Mouse (Mus musculus) skeletal muscle tissue, adult 2 months (tissue): ENCODE measurements around the gene Neurl1b.

Experiments used
- DNase-seq: peaks from one replicate; pipeline ENCODE4 v3.0.0-alpha.2; 2012; ENCODE audit warnings: low read depth, low spot score

The Neurl1b gene

DNA sequence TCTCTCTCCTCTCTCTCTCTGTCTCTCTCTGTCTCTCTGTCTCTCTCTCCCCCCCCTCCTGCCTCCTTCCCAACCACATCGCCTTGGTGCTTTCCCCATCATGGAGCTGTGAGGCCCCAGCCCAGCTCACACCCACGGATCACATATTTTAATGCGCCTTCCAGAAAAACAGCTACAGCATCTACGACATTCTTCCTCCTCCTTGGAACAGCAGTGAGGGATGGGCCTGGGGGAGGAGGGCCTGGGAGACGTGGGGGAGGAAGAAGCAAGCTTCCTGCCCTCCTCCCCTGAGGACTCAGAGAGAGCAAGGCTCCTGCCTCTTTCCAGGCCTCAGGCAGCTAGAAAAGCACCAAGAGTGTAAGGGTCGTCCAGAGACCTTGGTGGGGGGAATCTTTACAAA lies 17.3 kb upstream of the Neurl1b start:
- peak; percentile 48 for DNase-seq

DNA sequence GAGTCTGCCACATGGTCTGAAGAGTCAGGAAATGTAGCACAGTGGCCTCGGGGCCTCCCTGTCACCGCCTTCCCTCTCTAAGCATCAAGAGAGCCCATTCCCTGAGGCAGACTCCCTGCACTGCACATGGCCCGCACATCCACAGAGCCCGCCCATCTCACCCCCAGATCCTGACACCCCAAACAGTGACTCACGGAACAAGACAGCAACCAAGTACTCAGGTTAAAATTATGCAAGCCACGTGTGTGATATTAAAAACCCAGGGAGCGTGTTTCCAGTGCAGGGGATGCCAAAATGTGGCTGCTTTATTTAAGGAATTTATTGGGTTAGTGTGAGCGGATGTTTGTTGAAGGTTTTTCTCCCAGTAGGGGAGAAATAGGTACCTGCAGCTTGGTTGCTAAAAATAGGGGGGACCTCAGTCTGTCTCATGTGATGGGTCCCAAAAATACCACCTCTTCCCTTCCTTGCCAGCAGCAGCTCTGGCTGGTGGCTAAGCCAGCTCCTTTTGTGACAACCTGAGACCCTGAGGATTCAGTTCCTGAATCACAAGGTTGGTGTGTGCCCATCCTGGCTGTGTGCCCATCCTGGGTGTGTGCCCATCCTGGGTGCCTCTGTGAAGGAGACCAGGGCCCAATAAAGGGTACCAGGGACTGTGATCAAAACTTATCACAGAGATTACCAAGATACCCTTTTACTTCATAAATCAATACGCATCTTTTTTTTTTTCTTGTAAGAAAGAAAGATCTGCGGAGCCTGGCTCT lies 9.1 kb upstream of the Neurl1b start:
- no peak for DNase-seq

DNA sequence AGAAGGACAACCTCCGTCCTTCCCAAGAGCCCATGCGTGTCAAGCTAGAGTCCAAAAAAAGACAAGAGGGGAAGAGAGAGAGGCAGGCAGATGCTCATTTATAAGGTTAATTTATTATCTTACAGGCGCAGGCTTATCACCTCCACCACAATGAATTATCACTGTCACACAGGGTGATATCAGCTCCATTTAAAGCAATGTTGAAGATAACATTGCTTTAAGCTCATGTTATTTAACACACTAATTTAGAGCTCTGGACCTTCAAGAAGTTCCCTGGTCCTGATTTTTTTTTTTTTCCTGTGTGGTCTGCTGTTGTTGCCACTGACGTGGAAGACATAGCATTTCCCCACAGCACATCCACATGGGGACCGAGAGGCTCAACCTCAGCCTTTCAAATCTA lies 1.7 kb upstream of the Neurl1b start:
- no peak for DNase-seq

DNA sequence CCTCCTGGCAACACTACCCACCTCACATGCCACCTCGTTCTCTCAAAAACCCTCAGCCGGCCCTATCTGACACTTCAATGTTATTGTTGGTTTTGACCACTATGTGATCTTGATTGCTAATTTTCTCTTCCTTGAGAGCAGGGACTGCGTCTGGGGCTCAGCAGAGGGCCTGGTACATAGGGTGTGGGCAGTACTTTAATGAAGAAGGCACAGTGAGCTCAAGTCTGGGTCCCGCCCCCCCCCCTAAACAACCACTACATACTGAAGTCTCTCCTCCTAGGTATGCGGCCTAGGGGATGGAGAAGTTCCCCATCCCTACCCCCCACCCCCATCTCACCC lies 476 bp upstream of the Neurl1b start:
- no peak for DNase-seq

DNA sequence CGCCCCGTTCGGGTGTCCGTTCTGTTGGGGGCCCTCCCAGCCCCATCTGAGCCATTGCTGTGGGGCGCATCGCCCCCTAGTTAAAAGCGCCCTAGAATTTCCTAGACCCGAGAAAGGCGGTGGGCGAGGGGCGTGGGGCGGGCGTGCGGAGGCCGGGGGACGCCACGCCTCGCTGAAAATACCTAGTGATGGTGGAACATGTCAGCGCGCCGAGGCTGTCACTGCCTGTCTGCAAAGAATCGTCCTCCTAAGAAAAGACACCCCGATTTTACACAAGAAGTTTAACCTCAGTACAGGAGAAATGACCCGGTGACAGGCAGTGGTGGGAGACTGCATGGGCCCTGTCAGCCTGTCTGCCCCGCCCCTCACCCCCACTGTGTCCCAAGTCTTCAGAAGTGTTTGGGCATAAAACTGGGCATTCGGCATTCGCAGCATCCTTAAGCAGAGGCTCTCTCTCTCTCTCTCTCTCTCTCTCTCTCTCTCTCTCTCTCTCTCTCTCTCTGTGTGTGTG lies 781 bp downstream of the Neurl1b start:
- DNase-seq, result no peak

DNA sequence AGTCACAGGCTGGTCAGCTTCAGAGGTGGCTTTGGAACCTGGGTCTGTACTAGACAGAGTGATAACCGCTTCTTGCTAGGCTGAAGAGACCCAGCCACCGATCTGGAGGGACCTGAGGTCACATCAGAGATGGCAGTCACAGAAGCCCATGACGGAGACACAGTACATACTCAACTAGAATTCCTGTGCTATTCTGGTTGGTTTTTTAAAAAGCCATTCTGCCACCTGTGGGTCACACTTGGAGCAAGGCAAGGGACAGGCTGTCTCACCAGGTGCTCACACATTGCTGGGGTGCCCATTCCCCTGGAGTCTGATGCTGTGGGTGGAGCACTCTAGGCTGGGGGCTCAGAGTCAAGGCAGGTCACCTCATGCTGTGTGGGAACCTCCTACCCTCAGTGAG lies 1.5 kb downstream of the Neurl1b start:
- DNase-seq, result no peak

DNA sequence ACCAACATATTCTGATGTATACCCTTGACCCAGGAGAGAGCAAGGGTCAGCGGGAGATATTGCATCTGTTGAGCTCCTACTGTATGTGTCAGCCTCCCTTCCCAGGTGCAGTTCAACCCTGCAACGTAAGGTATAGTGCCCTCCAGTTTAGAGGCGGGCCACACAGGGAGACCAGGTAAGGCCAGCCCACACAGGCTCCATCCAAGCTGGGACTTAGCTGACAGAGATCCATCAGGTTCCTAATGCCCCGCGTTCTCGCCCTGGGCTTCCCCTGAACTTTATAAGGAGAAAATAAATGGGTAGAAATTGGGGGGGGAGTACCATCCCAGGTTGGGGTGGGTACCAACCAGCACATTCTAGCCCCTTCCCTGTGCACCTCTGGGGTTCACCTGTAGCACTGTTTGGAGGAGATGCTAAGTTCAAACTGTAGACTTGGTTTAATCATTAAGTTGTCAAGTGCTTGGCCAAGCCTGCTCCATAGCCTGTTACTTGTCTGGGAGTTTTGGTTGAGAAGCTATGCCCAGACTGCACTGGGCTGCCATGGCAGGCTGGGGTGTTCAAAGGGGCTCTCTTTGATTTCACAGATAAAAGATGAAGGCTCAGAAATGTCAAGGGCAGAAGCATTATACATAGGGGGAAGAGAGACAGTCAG lies 3.3 kb downstream of the Neurl1b start:
- no peak for DNase-seq

DNA sequence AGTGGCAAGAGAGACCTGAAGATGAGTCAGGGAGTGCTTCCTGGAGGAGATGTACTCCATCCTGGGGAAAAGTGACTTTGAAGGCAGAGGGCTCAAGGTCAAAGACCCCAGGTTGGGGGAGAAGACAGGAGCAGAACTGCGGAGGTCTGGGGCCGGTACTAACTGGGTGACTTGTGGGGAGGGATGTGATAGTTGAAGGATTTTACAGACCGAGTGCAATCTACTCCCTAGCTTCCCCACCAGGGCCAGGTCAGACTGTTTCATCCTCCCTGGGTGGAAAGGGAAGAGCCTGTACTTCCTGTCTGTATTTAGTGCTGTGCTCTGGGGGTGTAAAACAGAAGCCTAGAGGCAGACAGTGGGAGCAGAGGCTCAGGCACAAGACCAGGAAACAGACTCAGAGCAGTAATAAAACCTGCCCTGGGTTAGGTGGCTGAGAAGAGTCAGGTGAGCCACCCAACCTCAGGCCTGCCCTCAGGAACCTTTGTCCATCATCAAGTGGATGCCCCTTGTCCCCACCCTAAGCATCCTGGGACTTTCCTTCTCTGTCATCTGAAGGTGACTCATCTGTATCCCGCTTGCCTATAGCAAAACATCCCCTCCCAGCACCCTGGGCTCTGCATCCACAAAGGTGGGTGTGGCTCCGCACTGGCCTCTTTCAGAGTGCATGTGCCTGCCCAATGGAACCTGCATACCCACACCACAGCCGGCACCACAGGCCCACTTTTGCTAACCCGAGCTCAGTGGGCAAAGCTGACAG lies 6.0 kb downstream of the Neurl1b start:
- no peak for DNase-seq

DNA sequence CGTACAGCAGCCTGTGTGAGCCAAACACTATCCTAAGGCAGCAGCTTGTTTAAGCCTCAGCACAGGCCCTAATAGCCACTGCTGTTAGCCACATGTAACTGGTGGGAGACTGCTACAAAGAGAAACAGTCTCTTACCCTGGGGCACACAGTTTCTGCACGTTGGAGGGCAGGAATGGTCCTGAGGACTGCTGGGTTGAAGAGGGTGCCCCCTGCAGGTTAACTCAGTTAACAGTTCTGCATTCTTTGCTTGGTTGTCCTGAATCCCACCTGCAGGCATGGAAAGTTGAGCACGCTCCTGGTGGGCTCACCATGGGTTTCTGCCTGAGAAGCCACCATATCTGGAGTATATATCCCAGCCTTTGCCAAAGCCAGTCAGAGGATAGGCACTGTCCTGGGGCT lies 6.9 kb downstream of the Neurl1b start:
- DNase-seq, result no peak

DNA sequence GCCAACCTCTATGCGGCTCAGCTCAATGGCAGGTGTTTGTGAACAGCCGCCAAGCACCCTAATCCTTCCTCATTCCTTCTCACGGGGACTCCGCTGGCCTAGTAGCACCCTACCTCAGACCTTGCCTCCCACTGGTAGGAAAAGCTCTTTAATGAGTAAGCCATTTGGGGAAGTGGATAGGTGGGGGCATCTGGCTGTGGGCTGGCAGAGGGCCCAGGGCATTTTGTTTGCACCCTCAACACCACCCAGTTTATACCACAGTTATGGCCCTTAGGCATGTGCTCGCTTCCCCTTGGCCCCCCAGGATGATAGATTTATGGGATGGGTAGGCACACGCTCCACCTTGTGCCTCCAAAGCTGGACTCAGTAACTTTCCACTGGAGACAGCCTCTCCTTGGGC lies 7.8 kb downstream of the Neurl1b start:
- no peak for DNase-seq

DNA sequence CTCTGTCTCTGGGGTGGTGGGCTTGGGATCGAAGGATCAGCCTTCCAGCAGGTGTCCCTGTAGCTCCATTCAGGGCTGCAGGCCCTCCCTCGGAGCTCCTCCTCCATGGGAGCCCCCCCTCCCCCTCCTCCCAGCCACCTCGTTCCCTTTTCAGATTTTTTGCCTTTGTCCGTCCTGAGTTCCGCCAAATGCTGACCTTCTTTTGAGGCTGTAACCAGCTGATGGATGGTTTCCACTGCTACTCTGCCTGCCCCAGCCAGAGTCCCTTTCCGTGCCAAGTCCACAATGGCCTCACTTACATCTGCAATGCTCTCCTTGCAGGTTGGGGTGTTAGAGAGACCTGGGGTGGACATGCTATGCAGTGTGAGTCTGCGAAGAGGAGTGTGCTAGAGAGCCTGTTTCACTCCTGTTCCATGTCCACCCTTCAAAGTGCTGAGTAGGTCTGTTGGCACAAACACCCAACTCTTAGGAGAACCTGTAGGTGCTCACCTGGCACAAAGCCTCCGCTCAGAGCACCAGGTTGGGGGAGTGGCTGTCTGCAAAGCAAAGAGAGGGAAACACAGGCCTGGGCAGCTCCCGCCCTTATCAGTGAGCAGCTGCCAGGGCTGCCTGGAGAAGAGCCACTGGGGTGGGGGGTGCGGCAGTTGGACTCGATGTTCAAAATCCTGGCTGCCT lies 9.5 kb downstream of the Neurl1b start:
- DNase-seq, result no peak

DNA sequence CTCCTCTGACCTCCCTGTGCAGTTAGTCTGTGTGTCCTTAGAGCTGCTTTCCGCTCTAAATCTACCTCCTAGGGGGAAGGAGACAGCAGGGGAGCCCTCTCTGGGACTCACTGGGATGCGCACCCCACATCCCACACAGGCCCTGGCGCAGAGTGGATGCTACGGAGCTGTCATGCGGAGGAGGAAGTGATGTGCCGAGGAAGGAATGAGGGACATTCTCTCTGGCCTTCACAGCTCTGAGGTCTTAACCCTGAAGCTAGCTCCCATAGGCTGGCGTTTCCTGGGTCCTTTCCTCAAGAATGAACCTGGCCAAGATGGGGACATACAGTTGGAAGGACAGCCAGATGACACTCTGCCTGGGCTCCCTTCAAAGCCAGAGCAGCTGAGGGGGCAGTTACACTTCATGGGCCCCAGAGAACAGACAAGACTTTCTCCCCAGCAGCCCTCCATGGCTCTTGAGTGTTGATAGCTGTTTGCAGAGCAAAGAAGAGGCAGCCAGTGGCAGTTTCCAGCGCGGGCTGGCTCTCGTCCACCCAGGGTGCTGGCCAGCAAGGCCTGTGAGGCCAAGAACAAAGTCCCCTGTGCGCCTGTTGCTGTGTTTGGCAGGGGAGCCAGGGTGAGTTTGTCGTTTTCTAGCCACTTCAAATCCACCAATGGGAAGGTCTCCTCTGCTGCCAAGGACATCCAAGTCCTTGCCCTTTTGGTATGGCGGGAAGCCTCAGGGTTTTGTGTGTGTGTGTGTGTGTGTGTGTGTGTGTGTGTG lies 10.5 kb downstream of the Neurl1b start:
- DNase-seq, result peak; percentile 78

DNA sequence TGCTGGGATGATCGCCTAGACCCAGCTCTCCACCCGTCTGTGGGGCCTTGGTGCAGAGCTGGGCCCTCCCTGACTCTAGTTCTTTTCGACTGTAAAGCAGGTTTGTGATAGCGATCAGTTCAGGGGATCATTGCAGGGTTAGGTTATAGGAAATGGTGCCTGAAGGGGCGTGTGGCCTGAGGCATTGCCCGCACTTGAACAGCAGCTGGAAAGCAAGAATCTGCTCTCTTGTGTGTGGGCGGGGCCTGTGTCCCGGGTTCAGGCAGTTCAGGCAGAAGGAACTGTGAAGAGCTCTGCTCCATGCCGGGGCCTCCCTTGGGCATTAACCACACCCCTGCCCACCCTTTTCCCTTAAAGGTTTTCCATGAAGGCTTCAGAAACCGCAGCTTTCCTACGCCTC lies 18.7 kb downstream of the Neurl1b start:
- DNase-seq, result no peak

DNA sequence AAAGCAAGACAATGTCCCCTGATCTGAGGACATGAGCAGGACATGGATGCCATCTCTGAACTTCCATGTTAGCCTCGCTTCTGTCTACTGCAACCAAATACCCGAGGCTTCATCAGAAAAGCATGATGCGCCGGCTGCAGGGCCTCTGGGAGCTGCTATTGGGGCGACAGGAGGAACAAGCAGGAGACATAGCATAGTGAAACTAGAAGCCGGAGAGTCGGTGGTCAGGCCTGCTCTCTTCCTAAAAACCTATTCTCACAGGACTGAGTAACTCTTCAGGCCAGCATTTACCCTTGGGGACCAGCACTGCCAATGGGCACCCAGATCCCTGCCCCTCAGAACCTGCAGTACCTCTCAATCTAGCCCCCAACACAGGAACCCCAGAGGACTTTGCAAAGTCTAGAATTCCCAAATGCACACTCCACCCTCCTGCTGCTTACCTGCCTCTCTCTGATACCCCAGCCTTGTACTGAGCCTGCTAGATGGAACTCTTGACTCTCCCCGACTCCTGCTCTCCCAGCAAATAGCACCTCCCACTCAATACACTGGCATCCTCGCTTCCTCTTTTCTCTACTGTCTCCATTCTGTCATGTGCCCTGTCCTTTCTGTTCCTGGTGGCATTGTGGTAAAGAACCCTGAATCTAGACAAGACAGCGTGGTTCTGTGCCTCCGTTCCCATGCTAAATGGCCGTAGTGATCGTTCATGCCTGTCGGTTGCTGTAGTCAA lies 22.6 kb downstream of the Neurl1b start:
- DNase-seq, result no peak

DNA sequence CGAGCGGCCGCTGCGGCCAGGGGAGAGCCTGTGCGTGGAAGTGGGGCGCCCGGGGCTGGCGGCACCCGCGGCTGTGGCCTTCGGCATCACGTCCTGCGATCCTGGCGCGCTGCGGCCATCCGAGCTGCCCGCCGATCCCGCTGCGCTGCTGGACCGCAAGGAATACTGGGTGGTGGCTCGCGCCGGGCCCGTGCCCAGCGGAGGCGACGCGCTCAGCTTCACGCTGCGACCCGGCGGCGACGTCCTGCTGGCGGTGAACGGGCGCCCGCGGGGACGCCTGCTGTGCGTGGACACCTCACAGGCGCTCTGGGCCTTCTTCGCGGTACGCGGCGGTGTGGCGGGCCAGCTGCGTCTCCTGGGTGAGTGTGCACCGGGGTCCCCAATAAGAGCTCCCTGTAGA lies 24.4 kb downstream of the Neurl1b start:
- DNase-seq, result no peak

DNA sequence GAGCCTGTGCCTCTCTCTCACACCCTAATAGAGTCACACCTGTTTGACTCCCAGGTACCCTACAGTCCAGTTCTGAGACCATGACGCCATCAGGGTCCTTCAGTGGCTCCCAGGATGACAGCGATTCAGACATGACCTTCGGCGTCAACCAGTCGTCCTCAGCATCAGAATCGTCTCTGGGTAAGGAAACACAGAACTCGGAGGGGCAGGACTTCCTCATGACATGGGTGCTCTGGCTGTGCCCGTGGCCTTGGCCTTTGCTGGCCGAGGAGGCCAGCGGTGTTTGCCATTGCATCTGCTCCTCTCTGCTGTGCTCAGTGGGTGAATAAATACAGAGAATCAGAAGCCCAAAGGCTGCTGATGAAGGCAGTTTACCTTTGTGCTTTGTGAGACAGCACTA lies 26.4 kb downstream of the Neurl1b start:
- DNase-seq, result no peak

DNA sequence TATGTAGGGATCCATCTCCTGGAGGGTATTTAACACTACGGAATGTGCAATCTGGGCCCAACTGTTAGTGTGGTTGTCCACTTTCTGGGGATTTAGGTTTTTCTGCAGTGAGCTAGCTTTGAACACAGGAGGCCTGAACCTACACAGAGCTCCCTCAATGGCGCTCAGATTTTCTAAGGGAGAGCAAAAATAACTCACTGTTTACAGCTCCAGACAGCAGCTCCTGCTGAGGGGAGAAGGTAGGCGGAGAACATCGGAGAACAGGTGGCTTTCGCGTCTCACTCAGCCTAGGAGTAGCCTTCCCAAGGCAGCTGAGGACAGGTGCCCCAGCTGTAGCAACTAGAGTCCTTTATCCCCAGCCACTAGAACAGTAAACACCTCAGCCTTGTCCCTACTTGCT lies 27.6 kb downstream of the Neurl1b start:
- DNase-seq, result no peak

DNA sequence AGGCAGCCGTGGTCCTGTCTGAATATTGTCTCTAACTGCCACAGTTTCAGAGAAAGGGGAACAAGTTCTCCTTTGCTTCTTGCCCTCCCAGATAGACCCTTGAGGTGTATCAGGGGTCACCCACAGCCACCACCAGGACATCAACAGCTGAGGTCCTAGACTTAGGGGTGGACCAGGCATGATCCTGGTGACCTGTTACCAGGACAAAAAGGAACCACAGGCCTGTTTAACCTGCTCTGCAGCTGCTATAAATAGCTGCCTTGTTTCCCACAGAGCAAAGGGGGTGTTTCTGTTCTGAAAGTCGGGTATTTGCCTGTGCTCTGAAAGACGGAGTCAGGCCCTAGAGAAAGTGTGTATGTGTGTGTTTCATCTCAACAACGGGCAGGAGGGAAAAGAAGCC lies 29.2 kb downstream of the Neurl1b start:
- no peak for DNase-seq

DNA sequence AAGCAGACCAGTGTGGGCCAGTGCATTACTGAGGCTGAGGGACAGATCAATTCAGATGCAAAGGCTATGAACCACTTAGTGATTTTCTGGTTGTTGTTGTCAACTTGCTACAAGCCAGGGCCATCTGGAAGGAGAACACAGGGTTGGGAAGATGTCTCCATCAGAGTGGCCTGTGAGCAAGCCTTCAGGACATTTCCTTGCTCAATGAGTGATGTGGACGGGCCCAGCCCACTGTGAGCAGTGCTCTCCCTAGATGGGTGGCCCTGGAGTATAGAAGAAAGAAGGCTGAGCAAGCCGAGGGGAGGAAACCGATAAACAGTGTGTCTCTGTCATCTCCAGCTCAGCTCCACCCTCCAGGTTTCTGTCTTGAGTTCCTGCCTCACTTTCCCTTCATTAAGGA lies 34.8 kb downstream of the Neurl1b start:
- no peak for DNase-seq

DNA sequence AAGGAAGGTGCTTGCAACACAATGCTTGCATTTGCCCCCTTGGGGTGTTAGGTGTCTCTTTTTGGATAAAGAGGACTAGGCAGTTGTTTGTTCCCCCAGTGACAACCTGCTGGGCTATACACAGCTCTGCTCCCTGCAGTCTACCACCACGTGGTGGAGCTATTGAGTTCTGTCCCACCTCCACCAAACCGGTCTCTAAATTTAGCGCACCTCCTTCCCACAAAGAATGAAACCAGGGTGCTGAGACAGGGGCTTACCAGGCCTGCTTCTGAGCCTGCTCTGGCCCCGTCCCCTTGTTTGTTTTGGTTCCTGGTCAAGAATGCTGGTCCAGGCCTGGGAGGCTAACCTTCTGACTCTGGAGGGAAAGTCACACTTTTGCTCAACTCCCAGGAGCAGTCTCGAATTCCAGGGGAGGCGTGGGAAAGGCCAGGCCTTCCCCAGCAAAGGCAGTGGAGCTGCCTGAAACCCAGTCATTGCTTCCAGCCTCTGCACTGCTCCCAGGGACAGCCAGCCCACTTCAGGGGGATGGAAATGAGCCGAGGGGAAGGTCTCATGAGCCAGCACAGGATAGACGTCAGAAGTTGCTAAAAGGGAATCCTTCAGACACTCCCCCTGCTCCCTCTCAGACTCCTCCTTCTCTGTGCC lies 37.1 kb downstream of the Neurl1b start:
- DNase-seq, result peak; percentile 61
